Mouse (Mus musculus) liver, adult 2 months (tissue): ENCODE results near the gene Dct. TPM values are rescaled to one million over a fixed set of nuclear protein-coding genes. Genes with fewer than 3 reads are reported as not detected.

Experiments
- DNase-seq: peaks from one replicate; pipeline ENCODE4 v3.0.0-alpha.2; 2011; ENCODE audit warnings: low read depth, low spot score; ENCODE audit errors: extremely low read depth
- H3K27ac ChIP-seq: fragments of 200-500 bp; replicated peaks from 2 replicates; pipeline ENCODE4 v1.5.1; 2012; ENCODE audit warnings: low read depth, mild to moderate bottlenecking, control low read depth, inconsistent platforms, low read length; ENCODE audit not compliant: insufficient read depth
- H3K27me3 ChIP-seq: fragments of 200-500 bp; 2 replicates; pipeline ENCODE4 v1.6.1; 2012; ENCODE audit warnings: mild to moderate bottlenecking, moderate library complexity, low read length, inconsistent platforms; ENCODE audit not compliant: control insufficient read depth, insufficient read depth
- H3K36me3 ChIP-seq: fragments of 200-500 bp; 2 replicates; pipeline ENCODE4 v1.6.1; 2012; ENCODE audit warnings: low read length, inconsistent platforms; ENCODE audit not compliant: control insufficient read depth, insufficient read depth
- H3K4me1 ChIP-seq: fragments of 200-500 bp; 2 replicates; pipeline ENCODE4 v1.6.1; 2011; ENCODE audit warnings: low read length; ENCODE audit not compliant: control insufficient read depth, insufficient read depth
- H3K4me3 ChIP-seq: fragments of 200-500 bp; 2 replicates; pipeline ENCODE4 v1.5.1; 2011; ENCODE audit warnings: low read depth, mild to moderate bottlenecking, control low read depth, low read length, moderate library complexity; ENCODE audit not compliant: insufficient read depth
- H3K79me2 ChIP-seq: fragments of 200-500 bp; 2 replicates; pipeline ENCODE4 v1.6.1; 2012; ENCODE audit warnings: inconsistent platforms, mild to moderate bottlenecking, low read length, moderate library complexity; ENCODE audit not compliant: control insufficient read depth, insufficient read depth
- H3K9ac ChIP-seq: fragments of 200-500 bp; 2 replicates; pipeline ENCODE4 v1.6.1; 2012; ENCODE audit warnings: low read depth, mild to moderate bottlenecking, control low read depth, inconsistent platforms, low read length
- CTCF ChIP-seq: fragments of 200-500 bp; IDR thresholded peaks from 2 replicates; pipeline ENCODE4 v1.5.1; 2011; ENCODE audit warnings: low read depth, low read length, control low read depth
- POLR2A ChIP-seq: fragments of 200-500 bp; IDR thresholded peaks from 2 replicates; pipeline ENCODE4 v1.6.1; 2011; ENCODE audit warnings: low read length, control low read depth; ENCODE audit not compliant: insufficient read depth; ENCODE audit errors: extremely low read depth
- WGBS: fragments of 180-500 bp; shearing (Covaris S2); methylation state at CpG from one replicate; pipeline ENCODE4 v1.1.7; 2018; 5-methylcytosine and 5-hydroxymethylcytosine counted together
- polyA plus RNA-seq: library from polyadenylated mRNA; depleted of rRNA; stranded (reverse); fragments of >200 nt; gene quantifications from 2 replicates; pipeline ENCODE4 v1.2.3, GENCODE M21; 2012
- total RNA-seq: library from RNA; depleted of rRNA; stranded (reverse); fragments of >200 nt; gene quantifications from 2 replicates; pipeline ENCODE4 v1.2.3, GENCODE M21; 2014

The Dct gene
- total and polyA plus RNA-seq, 2 experiments: 3.1 to 8.7 TPM

- no peaks in the 10 kb centered on the region for H3K27me3 ChIP-seq
Observed at GRCm38 (mm10) chr14:118039074-118039473, 13.0 kb downstream of the Dct start.

DNA sequence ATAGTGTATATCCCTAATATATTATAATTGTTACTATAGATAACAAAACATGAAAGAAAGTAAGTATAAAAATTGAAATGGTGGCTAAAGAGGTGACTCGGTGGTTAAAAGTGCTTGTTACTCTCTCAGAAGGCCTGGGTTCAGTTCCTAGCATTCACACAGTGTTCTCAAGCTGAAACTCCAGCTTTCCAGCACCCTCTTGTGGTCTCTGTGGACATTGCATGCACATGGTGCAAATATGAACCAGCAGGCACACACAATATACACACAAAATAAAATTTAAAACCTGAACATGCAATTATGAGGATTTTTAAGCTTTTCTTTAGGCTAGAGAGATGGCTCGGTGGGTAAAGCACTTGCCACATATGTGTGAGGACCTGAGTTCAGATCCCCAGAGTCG lies 24.5 kb downstream of the Dct start:
- TF ChIP-seq CTCF (peak; percentile 38), POLR2A (no peak)
- 96% methylated on average over 3 of the region's 3 CpGs for WGBS

More at GRCm38 (mm10) chr14:118039074-118039473, 13.0 kb downstream of the Dct start:
- peak; percentile 93 for DNase-seq
- peaks cover 8% of the 10 kb centered on the region for H3K4me1 ChIP-seq
- 17% methylated on average over 3 of the region's 3 CpGs for WGBS
- H3K9ac ChIP-seq: no peak overlapping the region
- peak; percentile 24; the same call in 1 of the 2 replicates for TF ChIP-seq CTCF
- no peak for TF ChIP-seq POLR2A
- no peaks in the 10 kb centered on the region for H3K36me3 ChIP-seq
- no peak overlapping the region for H3K4me3 ChIP-seq
- peak overlapping the region; percentile 47; the same call in 1 of the 2 replicates for H3K27ac ChIP-seq
- no peaks in the 10 kb centered on the region for H3K79me2 ChIP-seq

DNA sequence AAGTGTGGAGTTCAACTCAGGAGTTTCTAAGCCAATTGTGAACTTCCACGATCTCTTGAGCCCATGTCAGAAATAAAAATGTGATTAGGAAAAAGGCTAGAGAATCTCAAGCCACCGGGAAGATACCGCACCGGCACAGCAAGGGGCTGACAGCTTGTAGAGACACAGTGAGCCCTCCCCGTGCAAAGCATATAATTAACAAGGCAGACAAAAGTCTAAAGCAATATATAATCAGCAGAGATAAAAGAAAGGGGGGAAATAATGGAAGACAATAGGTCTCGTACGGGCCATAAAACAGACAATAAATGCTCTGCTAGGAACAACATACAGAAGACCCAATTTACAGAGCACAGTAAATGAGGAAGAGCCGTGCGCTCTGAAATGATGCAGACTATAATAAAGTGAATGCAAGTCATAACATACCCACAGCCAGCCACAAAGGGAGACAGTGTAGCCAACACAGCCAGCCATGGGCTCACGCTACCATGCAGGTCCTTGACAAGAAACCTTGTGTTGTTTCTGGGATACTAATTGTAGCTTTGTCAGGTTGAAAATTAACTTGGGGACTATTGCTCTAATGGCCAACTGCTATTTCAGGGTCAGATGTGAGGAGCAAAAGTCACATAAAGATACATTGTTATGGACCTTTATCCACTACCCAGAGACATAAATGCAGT lies 30.0 kb downstream of the Dct start:
- Histone ChIP-seq H3K9ac (no peak overlapping the region), H3K27me3 (no peaks in the 10 kb centered on the region), H3K79me2 (no peaks in the 10 kb centered on the region), H3K4me3 (no peak overlapping the region), H3K27ac (no peak overlapping the region), H3K4me1 (peaks cover 5% of the 10 kb centered on the region; the same call in 1 of the 2 replicates), H3K36me3 (no peaks in the 10 kb centered on the region)
- TF ChIP-seq CTCF (no peak), POLR2A (no peak)
- peak; percentile 80 for DNase-seq
- WGBS: 84% methylated on average over 10 of the region's 10 CpGs

More for the DNA sequence above, 24.5 kb downstream of the Dct start:
- Histone ChIP-seq H3K4me1 (no peaks in the 10 kb centered on the region), H3K4me3 (no peak overlapping the region), H3K79me2 (no peaks in the 10 kb centered on the region), H3K27ac (no peak overlapping the region), H3K36me3 (no peaks in the 10 kb centered on the region), H3K9ac (no peak overlapping the region), H3K27me3 (no peaks in the 10 kb centered on the region)
- peak; percentile 34 for DNase-seq

DNA sequence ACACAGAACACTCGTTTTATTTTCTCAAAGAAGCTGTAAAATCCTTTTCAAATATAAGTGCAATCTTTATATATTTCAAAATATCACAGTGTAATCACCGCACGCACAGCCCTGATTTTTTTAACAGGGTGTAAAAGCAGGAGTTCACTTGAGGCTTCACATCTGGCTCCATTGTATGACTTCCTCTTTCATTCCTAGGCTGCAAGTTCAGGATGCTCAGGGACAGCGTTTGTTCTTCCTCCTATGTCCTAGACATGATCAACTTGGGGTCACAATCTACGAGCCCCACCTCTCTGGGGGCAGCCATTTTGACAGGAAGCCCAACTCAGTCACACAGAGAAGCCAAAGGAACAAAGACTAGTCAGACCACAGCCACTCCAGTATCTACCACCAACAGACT lies 32.7 kb downstream of the Dct start:
- Histone ChIP-seq H3K4me3 (no peak overlapping the region), H3K27ac (no peak overlapping the region), H3K9ac (no peak overlapping the region), H3K27me3 (no peaks in the 10 kb centered on the region), H3K4me1 (peaks cover 5% of the 10 kb centered on the region; the same call in 1 of the 2 replicates), H3K79me2 (no peaks in the 10 kb centered on the region), H3K36me3 (no peaks in the 10 kb centered on the region)
- TF ChIP-seq CTCF: no peak
- TF ChIP-seq POLR2A: no peak
- no peak for DNase-seq
- WGBS: 83% methylated on average over 5 of the region's 5 CpGs

DNA sequence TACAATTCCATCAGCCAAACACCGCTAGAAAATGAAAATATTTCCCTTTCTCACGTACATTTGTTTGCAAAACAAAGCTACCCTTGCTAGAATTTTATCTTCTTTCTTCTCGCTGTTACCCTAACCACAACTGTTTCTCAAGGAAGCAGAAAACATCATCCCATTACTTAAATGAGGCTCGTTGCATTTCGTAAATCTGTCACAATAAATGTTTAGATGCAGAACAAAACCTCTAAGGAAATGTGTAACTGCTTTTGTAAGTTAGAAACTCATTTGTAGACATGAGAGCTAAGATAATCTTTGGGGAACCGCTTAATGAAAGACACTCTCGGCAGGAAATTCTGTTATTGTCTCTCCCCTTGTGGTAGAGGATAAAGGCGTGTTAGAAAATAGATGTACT lies 38.8 kb downstream of the Dct start:
- no peak for TF ChIP-seq POLR2A
- no peak for TF ChIP-seq CTCF
- no peak for DNase-seq
- Histone ChIP-seq H3K9ac (no peak overlapping the region), H3K27me3 (no peaks in the 10 kb centered on the region), H3K4me1 (no peaks in the 10 kb centered on the region), H3K79me2 (no peaks in the 10 kb centered on the region), H3K27ac (no peak overlapping the region), H3K4me3 (no peak overlapping the region), H3K36me3 (no peaks in the 10 kb centered on the region)
- 84% methylated on average over 8 of the region's 8 CpGs for WGBS

GRCm38 (mm10) chr14:118009541-118009940 lies 42.5 kb downstream of the Dct start:
- no peak for TF ChIP-seq POLR2A
- TF ChIP-seq CTCF: no peak

More at GRCm38 (mm10) chr14:118009541-118009940, 42.5 kb downstream of the Dct start:
- DNase-seq: peak; percentile 47
- no peaks in the 10 kb centered on the region for H3K36me3 ChIP-seq
- no peaks in the 10 kb centered on the region for H3K27me3 ChIP-seq
- H3K79me2 ChIP-seq: no peaks in the 10 kb centered on the region
- H3K4me3 ChIP-seq: no peak overlapping the region
- no peak overlapping the region for H3K27ac ChIP-seq
- no peak overlapping the region for H3K9ac ChIP-seq
- H3K4me1 ChIP-seq: no peaks in the 10 kb centered on the region
- 54% methylated on average over 9 of the region's 9 CpGs for WGBS
